12 mouse cellular contexts compared by ENCODE assay signal in genomic region chr5:118673859-118674258, GRCm38 (mm10).
DNase-seq lines count a peak whose midpoint lies in the region; ATAC-seq lines count a peak whose summit lies in the region.
"Had no signal": no experiment of that assay in that cellular context is flagged by ENCODE, and none has a peak within 500 bp of the region (broad histone marks: within the 10 kb centered on the region; RNA-seq: fewer than 3 reads in every experiment).

No protein-coding gene starts in this region.

- H3K9ac ChIP-seq in liver, embryonic 15.5 days = no peak overlapping the region
- no peak overlapping the region for H3K9ac ChIP-seq in liver, embryonic 12.5 days
- H3K9ac ChIP-seq in forebrain, embryonic 13.5 days = no peak overlapping the region
- H3K9ac ChIP-seq in midbrain, embryonic 14.5 days (replicated peaks; ENCODE audit: low read length) = no peak overlapping the region
- H3K9ac ChIP-seq: limb, embryonic 12.5 days had no signal

- ATAC-seq in liver, embryonic 15.5 days (ENCODE audit: insufficient read depth) = no peak
- no peak for ATAC-seq in liver, embryonic 12.5 days
- no peak; the same call in 1 of the 2 replicates for ATAC-seq in forebrain, embryonic 13.5 days
- no peak for ATAC-seq in midbrain, embryonic 14.5 days (ENCODE audit: low FRiP score, low TSS enrichment)
- ATAC-seq: intestine, postnatal 0 days had no signal

- no peak overlapping the region for H3K4me3 ChIP-seq in liver, embryonic 15.5 days (replicated peaks)
- no peak overlapping the region for H3K4me3 ChIP-seq in liver, embryonic 12.5 days
- no peak overlapping the region for H3K4me3 ChIP-seq in forebrain, embryonic 13.5 days
- no peak overlapping the region for H3K4me3 ChIP-seq in midbrain, embryonic 14.5 days (replicated peaks; ENCODE audit: low read depth, low read length)
- H3K4me3 ChIP-seq: limb, embryonic 12.5 days had no signal

- H3K27me3 ChIP-seq in liver, embryonic 15.5 days = no peaks in the 10 kb centered on the region
- no peaks in the 10 kb centered on the region for H3K27me3 ChIP-seq in liver, embryonic 12.5 days (replicated peaks)
- H3K27me3 ChIP-seq in forebrain, embryonic 13.5 days = no peaks in the 10 kb centered on the region
- H3K27me3 ChIP-seq in midbrain, embryonic 14.5 days (ENCODE audit: control insufficient read depth, insufficient read depth, low read length) = no peaks in the 10 kb centered on the region
- H3K27me3 ChIP-seq: limb, embryonic 12.5 days had no signal

- intact Hi-C loops in gastrocnemius, postnatal 36 days (cut with DNase I) = no loop called here

- 87% methylated on average over 5 of the region's 5 CpGs for WGBS in liver, embryonic 15.5 days (ENCODE audit: insufficient replicate concordance)
- WGBS in liver, embryonic 12.5 days (ENCODE audit: insufficient replicate concordance) = 85% methylated on average over 5 of the region's 5 CpGs
- WGBS in forebrain, embryonic 13.5 days = 8% methylated on average over 5 of the region's 5 CpGs
- 35% methylated on average over 5 of the region's 5 CpGs for WGBS in midbrain, embryonic 14.5 days

- no peaks in the 10 kb centered on the region for H3K9me3 ChIP-seq in liver, embryonic 15.5 days (replicated peaks)
- H3K9me3 ChIP-seq in liver, embryonic 12.5 days (replicated peaks) = no peaks in the 10 kb centered on the region
- no peaks in the 10 kb centered on the region for H3K9me3 ChIP-seq in forebrain, embryonic 13.5 days (replicated peaks)
- H3K9me3 ChIP-seq in midbrain, embryonic 14.5 days (ENCODE audit: control insufficient read depth, low read length) = no peaks in the 10 kb centered on the region
- H3K9me3 ChIP-seq: limb, embryonic 12.5 days had no signal

- peak overlapping the region; percentile 6; the same call in 1 of the 2 replicates for H3K4me2 ChIP-seq in liver, embryonic 15.5 days
- no peak overlapping the region for H3K4me2 ChIP-seq in liver, embryonic 12.5 days
- H3K4me2 ChIP-seq in forebrain, embryonic 13.5 days = peak overlapping the region; percentile 12; the same call in 1 of the 2 replicates
- no peak overlapping the region for H3K4me2 ChIP-seq in midbrain, embryonic 14.5 days (ENCODE audit: low read length)
- H3K4me2 ChIP-seq: heart, embryonic 11.5 days; limb, embryonic 12.5 days had no signal

- peak; percentile 42 for DNase-seq in embryo, embryonic 11 days
- peak; percentile 51 for DNase-seq in midbrain, embryonic 14.5 days
- no peak for DNase-seq in gastrocnemius, postnatal 36 days
- DNase-seq in right cerebral cortex, postnatal 4 days = no peak
- DNase-seq: cerebellum, adult 9-11 months; thymus, adult 18-20 months had no signal

- H3K4me1 ChIP-seq in liver, embryonic 15.5 days (replicated peaks) = peaks cover 45% of the 10 kb centered on the region
- peaks cover 46% of the 10 kb centered on the region for H3K4me1 ChIP-seq in liver, embryonic 12.5 days
- peaks cover 78% of the 10 kb centered on the region for H3K4me1 ChIP-seq in forebrain, embryonic 13.5 days
- peaks cover 37% of the 10 kb centered on the region for H3K4me1 ChIP-seq in midbrain, embryonic 14.5 days (ENCODE audit: control insufficient read depth, insufficient read depth, low read length)

- no peak overlapping the region for H3K27ac ChIP-seq in liver, embryonic 15.5 days (replicated peaks)
- no peak overlapping the region for H3K27ac ChIP-seq in liver, embryonic 12.5 days
- H3K27ac ChIP-seq in forebrain, embryonic 13.5 days = peak overlapping the region; percentile 22; the same call in 1 of the 2 replicates
- H3K27ac ChIP-seq in midbrain, embryonic 14.5 days (replicated peaks; ENCODE audit: low read depth, low read length) = peak overlapping the region; percentile 32; the same call in 1 of the 2 replicates
- H3K27ac ChIP-seq: limb, embryonic 12.5 days had no signal

- peaks cover 47% of the 10 kb centered on the region for H3K36me3 ChIP-seq in liver, embryonic 15.5 days (replicated peaks)
- H3K36me3 ChIP-seq in liver, embryonic 12.5 days = peaks cover 41% of the 10 kb centered on the region
- H3K36me3 ChIP-seq in forebrain, embryonic 13.5 days (ENCODE audit: poor library complexity, severe bottlenecking) = no peaks in the 10 kb centered on the region
- no peaks in the 10 kb centered on the region for H3K36me3 ChIP-seq in midbrain, embryonic 14.5 days (ENCODE audit: control insufficient read depth, insufficient read depth, low read length)

Comparison
In these comparisons a context has a peak if more than half of its experiments do, and no peak if none do; other contexts are left out.
1. H3K4me2 ChIP-seq: peak in liver, embryonic 15.5 days (single experiment) and forebrain, embryonic 13.5 days (single experiment); none in liver, embryonic 12.5 days (single experiment) and midbrain, embryonic 14.5 days (single experiment).
2. H3K27ac ChIP-seq: peak in forebrain, embryonic 13.5 days (single experiment) and midbrain, embryonic 14.5 days (single experiment); none in liver, embryonic 15.5 days (single experiment) and liver, embryonic 12.5 days (single experiment).
3. DNase-seq: peak in embryo, embryonic 11 days (single experiment) and midbrain, embryonic 14.5 days (single experiment); none in gastrocnemius, postnatal 36 days (0 of 2) and right cerebral cortex, postnatal 4 days (single experiment).